Mouse (Mus musculus) heart, postnatal 0 days (tissue): ENCODE measurements around the gene Prdm11.

ENCODE experiments used
- CTCF ChIP-seq: IDR thresholded peaks from 2 replicates; pipeline ENCODE4 v1.5.1; 2016; ENCODE audit warnings: antibody characterized with exemption, control low read depth, low read depth
- EP300 ChIP-seq: IDR thresholded peaks from 2 replicates; pipeline ENCODE4 v1.6.1; 2016; ENCODE audit warnings: antibody characterized with exemption, low read depth

DNA sequence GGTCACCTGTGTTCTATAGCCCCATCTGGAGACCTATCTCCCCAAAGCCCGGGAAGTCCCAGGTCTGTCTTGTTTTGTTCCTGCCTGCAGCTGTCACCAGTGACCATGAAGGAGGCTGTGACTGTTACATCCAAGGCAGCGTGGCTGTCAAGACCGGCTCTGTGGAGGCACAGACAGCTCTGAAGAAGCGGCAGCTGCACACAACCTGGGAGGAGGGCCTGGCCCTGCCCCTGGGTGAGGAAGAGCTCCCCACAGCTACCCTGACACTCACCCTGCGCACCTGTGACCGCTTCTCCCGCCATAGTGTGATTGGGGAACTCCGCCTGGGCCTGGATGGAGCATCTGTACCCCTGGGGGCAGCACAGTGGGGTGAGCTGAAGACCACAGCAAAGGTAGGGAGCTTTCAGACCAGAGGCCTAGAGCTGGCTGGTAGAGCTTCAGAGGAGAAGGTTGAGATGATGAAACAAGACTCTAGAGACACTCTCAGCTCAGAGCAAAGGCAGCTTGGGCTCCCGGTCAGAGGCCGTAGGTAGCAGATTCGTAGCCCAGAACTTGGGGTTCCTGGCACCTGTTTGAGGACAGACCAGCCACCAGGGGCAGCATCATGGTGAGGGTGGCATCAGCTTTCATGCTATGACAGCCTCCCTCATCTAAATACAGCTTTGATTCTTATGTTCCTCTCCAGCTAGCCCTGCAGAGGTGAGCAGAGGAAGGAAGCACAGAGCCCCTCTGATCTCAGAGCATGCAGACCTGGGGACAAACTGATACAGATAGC is 100.0 kb downstream of the Prdm11 start:
- TF ChIP-seq CTCF = no peak
- no peak for TF ChIP-seq EP300
